Mouse (Mus musculus) embryonic facial prominence, embryonic 10.5 days (tissue): ENCODE measurements around the gene Hal. TPM values are rescaled to one million over a fixed set of nuclear protein-coding genes. Genes with fewer than 3 reads are reported as not detected.

ENCODE experiments used
- DNase-seq: peaks from one replicate; pipeline ENCODE4 v3.0.0-alpha.2; 2017; ENCODE audit warnings: low spot score
- H3K27ac ChIP-seq: fragments of 300-500 bp; sonication (generic); replicated peaks from 2 replicates; pipeline ENCODE4 v1.5.1; 2016; ENCODE audit warnings: mild to moderate bottlenecking
- H3K27me3 ChIP-seq: fragments of 300-500 bp; sonication (generic); replicated peaks from 2 replicates; pipeline ENCODE4 v1.6.1; 2016; ENCODE audit warnings: low read depth, mild to moderate bottlenecking; ENCODE audit not compliant: poor library complexity, severe bottlenecking
- H3K36me3 ChIP-seq: fragments of 300-500 bp; sonication (generic); replicated peaks from 2 replicates; pipeline ENCODE4 v1.6.1; 2016; ENCODE audit warnings: mild to moderate bottlenecking, moderate library complexity
- H3K4me1 ChIP-seq: fragments of 300-500 bp; sonication (generic); 2 replicates; pipeline ENCODE4 v1.6.1; 2016
- H3K4me3 ChIP-seq: fragments of 300-500 bp; sonication (generic); 2 replicates; pipeline ENCODE4 v1.5.1; 2016; ENCODE audit warnings: mild to moderate bottlenecking, moderate library complexity
- H3K9me3 ChIP-seq: fragments of 300-500 bp; sonication (generic); 2 replicates; pipeline ENCODE4 v1.6.1; 2016; ENCODE audit warnings: mild to moderate bottlenecking
- WGBS: fragments of 180-500 bp; shearing (Covaris S2); methylation state at CpG from one replicate; pipeline ENCODE4 v1.1.7; 2016; 5-methylcytosine and 5-hydroxymethylcytosine counted together
- polyA plus RNA-seq: library from polyadenylated mRNA; unstranded; fragments of >200 nt; fragmentation: Nextera tagmentation; extraction: Ambion mirVana; gene quantifications from 2 replicates; pipeline ENCODE4 v1.2.1, GENCODE M21; 2016

Gene Hal
- 0.11 and 0.34 TPM in 2 replicates for polyA plus RNA-seq

- Histone ChIP-seq H3K27me3 (no peaks in the 10 kb centered on the region), H3K4me3 (no peak within 1 kb of the TSS), H3K4me1 (peaks cover 18% of the 10 kb centered on the region), H3K36me3 (peaks cover 19% of the 10 kb centered on the region), H3K27ac (no peak within 1 kb of the TSS), H3K9me3 (no peaks in the 10 kb centered on the region)
- DNase-seq = no peak
- WGBS = 74% methylated on average over 17 of the region's 17 CpGs
These were observed at the start of gene Hal for GRCm38 (mm10) chr10:93488066-93488827. TSS of gene Hal (plus strand) at chr10:93488768.

GRCm38 (mm10) chr10:93441501-93441900 is 47.1 kb upstream of the Hal start:
- Histone ChIP-seq H3K27me3 (no peaks in the 10 kb centered on the region), H3K4me1 (peaks cover 6% of the 10 kb centered on the region; the same call in 1 of the 2 replicates), H3K9me3 (no peaks in the 10 kb centered on the region), H3K4me3 (no peak overlapping the region), H3K27ac (no peak overlapping the region), H3K36me3 (no peaks in the 10 kb centered on the region)
- no peak for DNase-seq
- WGBS = 85% methylated on average over 6 of the region's 6 CpGs

GRCm38 (mm10) chr10:93442183-93442582 is 46.4 kb upstream of the Hal start:
- no peak overlapping the region for H3K4me3 ChIP-seq
- peaks cover 5% of the 10 kb centered on the region; the same call in 1 of the 2 replicates for H3K4me1 ChIP-seq
- no peak overlapping the region for H3K27ac ChIP-seq
- no peaks in the 10 kb centered on the region for H3K27me3 ChIP-seq
- WGBS = 80% methylated on average over 3 of the region's 3 CpGs
- no peak for DNase-seq
- no peaks in the 10 kb centered on the region for H3K36me3 ChIP-seq
- no peaks in the 10 kb centered on the region for H3K9me3 ChIP-seq

- WGBS = 84% methylated on average over 9 of the region's 9 CpGs
- no peak for DNase-seq
- no peaks in the 10 kb centered on the region for H3K9me3 ChIP-seq
- H3K36me3 ChIP-seq = no peaks in the 10 kb centered on the region
- H3K27me3 ChIP-seq = no peaks in the 10 kb centered on the region
- 0 out of 2 replicates have a peak, but pooled peaks cover 3% of the 10 kb centered on the region for H3K4me1 ChIP-seq
- no peak overlapping the region for H3K4me3 ChIP-seq
- no peak overlapping the region for H3K27ac ChIP-seq
These were observed 44.2 kb upstream of the Hal start for GRCm38 (mm10) chr10:93444407-93444806.

- Histone ChIP-seq H3K27ac (no peak overlapping the region), H3K4me3 (no peak overlapping the region), H3K36me3 (no peaks in the 10 kb centered on the region), H3K9me3 (no peaks in the 10 kb centered on the region), H3K27me3 (no peaks in the 10 kb centered on the region), H3K4me1 (peaks cover 8% of the 10 kb centered on the region)
- 66% methylated on average over 10 of the region's 10 CpGs for WGBS
- no peak for DNase-seq
These were observed 41.2 kb upstream of the Hal start for GRCm38 (mm10) chr10:93447398-93447797.

GRCm38 (mm10) chr10:93454652-93455014 is 33.9 kb upstream of the Hal start:
- Histone ChIP-seq H3K9me3 (no peaks in the 10 kb centered on the region), H3K4me1 (peaks cover 28% of the 10 kb centered on the region), H3K36me3 (no peaks in the 10 kb centered on the region), H3K27ac (no peak overlapping the region), H3K4me3 (peak overlapping the region; percentile 87), H3K27me3 (no peaks in the 10 kb centered on the region)
- no peak for DNase-seq
- 78% methylated on average over 7 of the region's 7 CpGs for WGBS

- H3K27ac ChIP-seq = no peak overlapping the region
- H3K4me3 ChIP-seq = no peak overlapping the region
- DNase-seq = no peak
- peaks cover 6% of the 10 kb centered on the region for H3K4me1 ChIP-seq
- 83% methylated on average over 11 of the region's 11 CpGs for whole genome bisulfite sequencing
- H3K36me3 ChIP-seq = peaks cover 52% of the 10 kb centered on the region
- no peaks in the 10 kb centered on the region for H3K9me3 ChIP-seq
- H3K27me3 ChIP-seq = no peaks in the 10 kb centered on the region
These were observed 28.5 kb upstream of the Hal start for GRCm38 (mm10) chr10:93460106-93460505.

- Histone ChIP-seq H3K27ac (no peak overlapping the region), H3K9me3 (no peaks in the 10 kb centered on the region), H3K4me3 (no peak overlapping the region), H3K36me3 (peaks cover 80% of the 10 kb centered on the region), H3K27me3 (no peaks in the 10 kb centered on the region), H3K4me1 (no peaks in the 10 kb centered on the region)
- no peak for DNase-seq
- 90% methylated on average over 7 of the region's 7 CpGs for WGBS
These were observed 25.7 kb upstream of the Hal start for GRCm38 (mm10) chr10:93462692-93463382.

- no peak overlapping the region for H3K4me3 ChIP-seq
- H3K4me1 ChIP-seq = no peaks in the 10 kb centered on the region
- H3K9me3 ChIP-seq = no peaks in the 10 kb centered on the region
- no peak overlapping the region for H3K27ac ChIP-seq
- H3K36me3 ChIP-seq = peaks cover 84% of the 10 kb centered on the region
- H3K27me3 ChIP-seq = no peaks in the 10 kb centered on the region
- DNase-seq = no peak
- 93% methylated on average over 13 of the region's 13 CpGs for WGBS
These were observed 25.0 kb upstream of the Hal start for GRCm38 (mm10) chr10:93463611-93464010.

GRCm38 (mm10) chr10:93467259-93467658 is 21.3 kb upstream of the Hal start:
- Histone ChIP-seq H3K9me3 (no peaks in the 10 kb centered on the region), H3K4me3 (no peak overlapping the region), H3K27me3 (no peaks in the 10 kb centered on the region), H3K4me1 (no peaks in the 10 kb centered on the region), H3K36me3 (peaks cover 89% of the 10 kb centered on the region), H3K27ac (no peak overlapping the region)
- WGBS = 92% methylated on average over 4 of the region's 4 CpGs
- DNase-seq = no peak

- H3K4me1 ChIP-seq = no peaks in the 10 kb centered on the region
- no peaks in the 10 kb centered on the region for H3K9me3 ChIP-seq
- H3K27ac ChIP-seq = no peak overlapping the region
- H3K36me3 ChIP-seq = peaks cover 89% of the 10 kb centered on the region
- no peak overlapping the region for H3K4me3 ChIP-seq
- no peaks in the 10 kb centered on the region for H3K27me3 ChIP-seq
- WGBS = 92% methylated on average over 3 of the region's 3 CpGs
- DNase-seq = no peak
These were observed 20.8 kb upstream of the Hal start for GRCm38 (mm10) chr10:93467791-93468190.

- Histone ChIP-seq H3K27me3 (no peaks in the 10 kb centered on the region), H3K27ac (no peak overlapping the region), H3K36me3 (peaks cover 91% of the 10 kb centered on the region), H3K9me3 (no peaks in the 10 kb centered on the region), H3K4me3 (no peak overlapping the region), H3K4me1 (no peaks in the 10 kb centered on the region)
- DNase-seq = peak; percentile 82
- WGBS = 55% methylated on average over 11 of the region's 11 CpGs
These were observed 17.2 kb upstream of the Hal start for GRCm38 (mm10) chr10:93471415-93471814.

GRCm38 (mm10) chr10:93484511-93484910 is 4.1 kb upstream of the Hal start:
- H3K4me1 ChIP-seq = peaks cover 7% of the 10 kb centered on the region
- H3K9me3 ChIP-seq = no peaks in the 10 kb centered on the region
- peaks cover 56% of the 10 kb centered on the region for H3K36me3 ChIP-seq
- no peak overlapping the region for H3K4me3 ChIP-seq
- H3K27ac ChIP-seq = no peak overlapping the region
- no peak for DNase-seq
- no peaks in the 10 kb centered on the region for H3K27me3 ChIP-seq
- 91% methylated on average over 8 of the region's 8 CpGs for WGBS
